ENCODE assay signal across 8 mouse cellular contexts in genomic region chr8:77549121-77549706, GRCm38 (mm10). TPM values are rescaled to one million over a fixed set of nuclear protein-coding genes. Genes with fewer than 3 reads are reported as not detected.
DNase-seq lines count a peak whose midpoint lies in the region; ATAC-seq and TF ChIP-seq lines count a peak whose summit lies in the region.

Gene Prmt9 (plus strand): TSS chr8:77549397.

- H3K36me3 ChIP-seq in heart, embryonic 10.5 days, result peaks cover 32% of the 10 kb centered on the region
- peaks cover 32% of the 10 kb centered on the region for H3K36me3 ChIP-seq in kidney, embryonic 15.5 days

- H3K4me3 ChIP-seq in bone marrow macrophage, adult 2 months (ENCODE audit: insufficient read depth, low read length), result peak within 1 kb of the TSS; percentile 89
- H3K4me3 ChIP-seq in embryonic fibroblast, embryonic 13.5 days (ENCODE audit: insufficient read depth, low read length), result peak within 1 kb of the TSS; percentile 72
- H3K4me3 ChIP-seq in heart, embryonic 10.5 days, result peak within 1 kb of the TSS; percentile 74
- peak within 1 kb of the TSS; percentile 88 for H3K4me3 ChIP-seq in kidney, embryonic 15.5 days (replicated peaks)

- H3K27ac ChIP-seq in bone marrow macrophage, adult 2 months (ENCODE audit: insufficient read depth, low read depth, low read length), result peak within 1 kb of the TSS; percentile 65
- peak within 1 kb of the TSS; percentile 48 for H3K27ac ChIP-seq in embryonic fibroblast, embryonic 13.5 days (ENCODE audit: insufficient read depth, low read length)
- peak within 1 kb of the TSS; percentile 96 for H3K27ac ChIP-seq in heart, embryonic 10.5 days
- H3K27ac ChIP-seq in kidney, embryonic 15.5 days, result peak within 1 kb of the TSS; percentile 96

- WGBS in heart, embryonic 10.5 days, result 3% methylated on average over 42 of the region's 42 CpGs
- WGBS in kidney, embryonic 15.5 days, result 3% methylated on average over 42 of the region's 42 CpGs

- H3K9ac ChIP-seq in kidney, embryonic 15.5 days, result peak within 1 kb of the TSS; percentile 94

- peak; percentile 98 for ATAC-seq in kidney, embryonic 15.5 days (replicated peaks; ENCODE audit: low FRiP score)
- ATAC-seq in monocyte, adult 5-6 weeks (replicated peaks; ENCODE audit: insufficient number of reproducible peaks, low FRiP score, low TSS enrichment, poor library complexity, severe bottlenecking), result peak; percentile 85

- H3K9me3 ChIP-seq in heart, embryonic 10.5 days, result no peaks in the 10 kb centered on the region
- H3K9me3 ChIP-seq in kidney, embryonic 15.5 days (replicated peaks), result no peaks in the 10 kb centered on the region

- H3K4me1 ChIP-seq in bone marrow macrophage, adult 2 months (ENCODE audit: control insufficient read depth, insufficient read depth, low read length), result no peaks in the 10 kb centered on the region
- no peaks in the 10 kb centered on the region for H3K4me1 ChIP-seq in embryonic fibroblast, embryonic 13.5 days (ENCODE audit: control insufficient read depth, insufficient read depth, low read length)
- peaks cover 4% of the 10 kb centered on the region; the same call in 1 of the 2 replicates for H3K4me1 ChIP-seq in heart, embryonic 10.5 days
- H3K4me1 ChIP-seq in kidney, embryonic 15.5 days, result peaks cover 8% of the 10 kb centered on the region; the same call in 1 of the 2 replicates

- no peak for TF ChIP-seq CTCF in bone marrow macrophage, adult 2 months (IDR thresholded peaks at IDR 0.05; ENCODE audit: low read depth, low read length)
- TF ChIP-seq CTCF in embryonic fibroblast, embryonic 13.5 days (IDR thresholded peaks at IDR 0.05; ENCODE audit: borderline replicate concordance, insufficient read depth, low read length), result no peak

- H3K27me3 ChIP-seq in heart, embryonic 10.5 days (ENCODE audit: insufficient read depth, poor library complexity, severe bottlenecking), result no peaks in the 10 kb centered on the region
- H3K27me3 ChIP-seq in kidney, embryonic 15.5 days, result no peaks in the 10 kb centered on the region

- peak within 1 kb of the TSS; percentile 77 for H3K4me2 ChIP-seq in kidney, embryonic 15.5 days

- DNase-seq in A20 (ENCODE audit: low read depth, low spot score), result peak; percentile 94
- peak; percentile 96 for DNase-seq in heart, embryonic 10.5 days (ENCODE audit: low spot score)
- peak; percentile 95 for DNase-seq in liver
- DNase-seq in spleen, postnatal 4 days (ENCODE audit: low spot score in 2 of 2), result peak; percentile 92 to 98

- TF ChIP-seq POLR2A in bone marrow macrophage, adult 2 months (IDR thresholded peaks at IDR 0.05; ENCODE audit: borderline replicate concordance, low read depth, low read length), result no peak
- peak; percentile 94 for TF ChIP-seq POLR2A in embryonic fibroblast, embryonic 13.5 days (IDR thresholded peaks at IDR 0.05; ENCODE audit: low read depth, low read length)

RNA-seq across cellular contexts. Expression of gene Prmt9, which starts in this region (rescaled TPM):
- polyA plus RNA-seq in bone marrow macrophage, adult 2 months (2012; ENCODE audit: insufficient read depth, insufficient read length, missing spikeins), result 14.3 and 15.3 TPM in 2 replicates
- 14.4 and 14.6 TPM in 2 replicates for polyA plus RNA-seq in embryonic fibroblast, embryonic 13.5 days (2011; ENCODE audit: insufficient read length, low read depth, missing spikeins)
- polyA plus RNA-seq in heart, embryonic 10.5 days (2016; fragmentation: Nextera tagmentation; extraction: Ambion mirVana), result 13.8 and 15.9 TPM in 2 replicates
- polyA plus RNA-seq in kidney, embryonic 15.5 days (2015; fragmentation: Nextera tagmentation; extraction: Ambion mirVana), result 19.6 and 21.1 TPM in 2 replicates
- total RNA-seq in monocyte, adult 5-6 weeks (2017), result 33.1 to 41.1 TPM (median 33.2 TPM) in 3 replicates

Comparison
In these comparisons a context has a peak if more than half of its experiments do, and no peak if none do; other contexts are left out.
1. Peak in every context shown above with its lines: DNase-seq, ATAC-seq, H3K4me3 ChIP-seq and H3K27ac ChIP-seq.